Mouse (Mus musculus) B cell, adult 2 months (primary cell): ENCODE measurements around the gene Tmeff1.

Experiments used
- DNase-seq, 2 experiments: peaks; one replicate each; pipeline ENCODE4 v3.0.0; 2022

Tmeff1 gene

DNA sequence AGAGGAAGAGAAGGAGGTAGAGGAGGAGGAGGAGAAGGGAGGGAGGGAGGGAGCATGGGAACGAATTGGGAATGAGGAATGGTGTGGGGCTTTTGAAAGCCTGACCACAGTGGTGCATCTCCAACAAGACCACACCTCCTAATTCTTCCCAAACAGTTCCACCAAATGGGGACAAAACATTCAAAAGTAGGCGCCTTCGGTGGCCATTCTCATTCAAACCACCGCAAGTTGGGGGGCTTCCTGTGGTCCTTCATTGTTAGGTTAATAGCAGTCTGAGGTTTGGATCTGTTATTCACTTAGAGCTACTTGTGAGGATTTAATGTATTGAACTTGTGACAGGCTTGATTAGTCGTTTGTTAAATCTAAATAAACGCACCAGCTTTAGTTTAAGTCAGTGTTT is 40.0 kb downstream of the Tmeff1 start:
- no peak for DNase-seq

DNA sequence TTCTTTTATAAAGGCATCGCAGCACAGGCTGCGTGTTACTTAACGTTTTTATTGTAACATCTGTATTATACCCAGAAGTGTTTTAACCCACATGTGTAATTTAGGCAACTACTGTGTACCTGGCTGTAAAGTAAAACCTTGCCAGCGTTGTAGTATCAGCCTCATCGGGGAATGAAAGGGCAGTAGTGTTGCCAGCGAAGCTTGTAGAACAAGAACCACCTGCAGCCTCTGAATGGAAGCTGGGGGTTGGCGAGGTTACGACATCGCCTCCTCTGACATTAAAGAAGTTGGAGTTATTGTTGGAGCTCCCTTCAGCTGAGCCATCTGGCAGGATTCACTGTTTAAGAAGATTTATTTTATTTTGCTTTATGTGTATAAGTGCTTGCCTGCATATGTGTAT is 40.9 kb downstream of the Tmeff1 start:
- DNase-seq = no peak

DNA sequence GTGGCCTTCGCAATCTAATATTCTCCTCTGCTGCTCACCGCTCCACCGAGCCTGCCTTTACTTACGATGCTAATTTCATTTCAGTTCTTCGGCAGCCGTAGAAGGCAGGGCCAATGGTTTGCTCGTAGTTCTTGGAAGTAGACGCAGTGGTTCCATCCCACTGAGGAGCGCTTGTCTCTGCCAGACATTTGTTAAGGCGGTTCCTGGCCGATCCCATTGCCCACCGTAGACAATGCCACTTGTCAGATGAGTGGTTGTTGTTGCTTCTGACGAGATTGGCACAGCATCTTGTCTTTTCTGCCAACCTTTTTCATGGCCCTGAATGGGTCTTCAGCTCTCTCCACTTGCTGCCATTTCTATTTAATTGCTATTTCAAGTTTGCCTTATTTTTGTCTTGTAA is 44.5 kb downstream of the Tmeff1 start:
- DNase-seq = no peak

DNA sequence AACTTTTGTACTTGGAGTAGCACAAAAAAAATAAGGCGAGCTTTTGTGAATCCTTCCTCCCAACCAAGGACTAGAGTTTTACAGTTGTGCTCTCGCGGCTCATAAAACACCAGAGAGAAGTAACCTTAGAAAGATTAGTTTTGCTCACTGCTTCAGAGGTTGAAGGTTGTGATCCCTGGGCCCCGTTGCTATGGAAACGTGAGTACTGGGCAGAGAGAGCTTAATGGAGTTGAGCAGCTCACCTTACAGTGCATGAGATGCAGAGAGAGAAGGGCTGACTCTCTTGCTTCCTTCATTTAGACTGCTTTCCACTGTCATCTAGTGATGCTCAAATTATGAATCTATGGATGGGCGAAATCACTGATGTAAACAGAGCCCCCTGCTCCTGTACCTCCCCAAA is 48.6 kb downstream of the Tmeff1 start:
- DNase-seq = no peak

DNA sequence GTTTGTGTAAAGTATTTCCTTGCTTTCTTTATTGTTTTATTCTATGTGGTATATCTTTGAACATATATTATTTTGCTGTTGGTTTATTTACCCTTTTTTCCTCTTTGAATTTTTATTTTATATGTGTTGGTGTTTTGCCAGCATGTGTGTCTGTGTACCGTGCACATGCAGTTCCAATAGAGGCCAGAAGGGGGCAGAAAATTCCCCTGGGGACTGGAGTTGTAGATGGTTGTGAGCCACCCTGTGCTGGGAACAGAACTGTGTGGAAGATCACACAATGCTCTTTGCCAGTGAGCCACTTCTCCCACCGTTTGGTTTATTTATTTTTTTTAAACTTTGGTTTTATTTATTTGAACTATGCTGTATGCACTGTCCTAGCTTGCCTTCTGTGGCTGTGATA is 49.1 kb downstream of the Tmeff1 start:
- peak; percentile 30 to 38 for DNase-seq

DNA sequence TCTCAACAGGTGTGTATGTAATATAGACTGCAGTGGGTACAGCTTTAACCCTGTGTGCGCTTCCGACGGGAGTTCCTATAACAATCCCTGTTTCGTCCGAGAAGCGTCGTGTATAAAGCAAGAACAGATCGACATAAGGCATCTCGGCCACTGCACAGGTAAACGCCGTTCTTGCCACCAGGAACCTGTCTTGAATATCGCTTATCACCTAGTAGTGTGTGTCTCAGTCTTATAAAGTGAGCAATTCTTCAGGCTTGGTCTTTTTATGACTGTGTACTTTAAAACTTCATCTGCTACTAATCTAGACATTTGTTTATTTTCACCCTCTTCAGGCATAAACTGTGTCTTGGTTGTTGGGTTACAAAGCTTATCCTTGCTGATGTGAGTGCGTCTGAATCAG is 51.9 kb downstream of the Tmeff1 start:
- no peak for DNase-seq

DNA sequence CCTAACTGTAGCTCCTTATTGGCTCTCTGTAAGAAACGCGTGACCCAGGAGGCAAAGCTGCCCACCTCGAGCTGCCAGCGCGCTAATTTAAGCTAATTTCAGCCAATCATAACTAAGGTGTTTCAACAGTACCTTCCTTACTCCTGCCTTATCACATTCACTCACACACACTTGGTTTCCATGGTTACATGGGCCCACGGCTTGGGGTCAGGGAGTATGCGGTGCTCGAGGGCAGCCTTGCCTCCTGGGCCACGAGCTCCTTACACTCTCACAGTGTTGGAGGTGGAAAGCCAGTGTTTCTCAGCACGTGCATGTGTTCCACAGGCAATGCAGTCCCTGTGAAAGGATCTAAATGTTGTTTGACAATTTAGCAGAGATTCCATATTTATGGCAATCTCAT is 53.2 kb downstream of the Tmeff1 start:
- no peak for DNase-seq

DNA sequence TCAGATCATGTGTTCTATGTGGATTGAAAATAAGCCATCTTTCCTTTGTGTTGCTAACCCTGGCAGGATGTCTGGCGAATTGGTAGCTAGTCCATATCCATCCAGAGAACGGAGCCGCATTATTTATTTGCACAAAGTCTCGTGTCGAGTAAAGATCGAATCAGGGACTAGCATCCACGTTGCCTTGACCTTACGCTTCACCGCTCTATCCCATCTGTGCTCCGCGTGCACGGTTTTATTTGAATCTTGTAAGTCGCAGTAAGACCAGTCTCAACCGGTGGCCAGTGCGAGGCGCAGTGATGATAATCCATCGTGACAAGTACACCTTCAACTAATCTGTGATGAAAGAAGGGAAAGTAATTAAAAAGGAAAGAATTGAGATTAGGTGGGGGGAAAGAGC is 54.5 kb downstream of the Tmeff1 start:
- DNase-seq = no peak

DNA sequence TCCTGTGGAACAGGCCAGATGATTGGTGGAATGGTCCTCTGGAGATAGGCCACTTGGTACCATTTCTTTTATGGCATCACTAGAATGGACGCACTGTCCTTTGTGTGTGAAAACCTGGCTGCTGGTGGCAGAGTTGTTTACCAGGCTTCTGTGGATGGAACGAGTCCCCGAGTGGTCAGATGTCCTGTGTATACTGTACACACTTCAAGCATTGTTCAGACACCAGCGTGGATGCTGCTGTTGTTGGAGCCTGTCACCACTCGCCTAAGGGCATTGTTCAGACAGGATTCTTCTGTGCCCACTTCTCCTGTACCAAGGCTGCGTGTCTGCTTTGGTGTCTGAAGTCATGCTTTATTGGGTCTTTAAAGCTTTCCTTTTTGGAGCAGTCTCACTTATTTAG is 58.8 kb downstream of the Tmeff1 start:
- no peak for DNase-seq

DNA sequence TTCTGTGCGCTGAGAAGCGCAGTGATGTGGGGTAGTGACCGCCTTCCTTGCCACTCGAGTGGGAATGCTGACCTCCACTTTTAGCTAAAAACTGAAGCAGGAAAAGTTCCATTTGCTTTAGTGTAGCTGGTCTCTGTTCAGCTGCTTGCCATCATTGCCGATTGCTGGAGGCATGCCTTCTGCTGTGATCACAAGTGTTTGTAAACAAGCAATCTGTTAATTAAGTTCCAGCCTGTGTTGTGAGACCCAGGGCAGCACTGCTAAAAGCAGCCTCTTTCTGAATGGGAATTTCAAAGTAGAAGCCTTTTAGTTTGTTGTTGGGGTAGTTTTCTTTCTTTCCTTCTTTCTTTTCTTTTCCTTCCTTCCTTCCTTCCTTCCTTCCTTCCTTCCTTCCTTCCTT is 61.2 kb downstream of the Tmeff1 start:
- DNase-seq = no peak

DNA sequence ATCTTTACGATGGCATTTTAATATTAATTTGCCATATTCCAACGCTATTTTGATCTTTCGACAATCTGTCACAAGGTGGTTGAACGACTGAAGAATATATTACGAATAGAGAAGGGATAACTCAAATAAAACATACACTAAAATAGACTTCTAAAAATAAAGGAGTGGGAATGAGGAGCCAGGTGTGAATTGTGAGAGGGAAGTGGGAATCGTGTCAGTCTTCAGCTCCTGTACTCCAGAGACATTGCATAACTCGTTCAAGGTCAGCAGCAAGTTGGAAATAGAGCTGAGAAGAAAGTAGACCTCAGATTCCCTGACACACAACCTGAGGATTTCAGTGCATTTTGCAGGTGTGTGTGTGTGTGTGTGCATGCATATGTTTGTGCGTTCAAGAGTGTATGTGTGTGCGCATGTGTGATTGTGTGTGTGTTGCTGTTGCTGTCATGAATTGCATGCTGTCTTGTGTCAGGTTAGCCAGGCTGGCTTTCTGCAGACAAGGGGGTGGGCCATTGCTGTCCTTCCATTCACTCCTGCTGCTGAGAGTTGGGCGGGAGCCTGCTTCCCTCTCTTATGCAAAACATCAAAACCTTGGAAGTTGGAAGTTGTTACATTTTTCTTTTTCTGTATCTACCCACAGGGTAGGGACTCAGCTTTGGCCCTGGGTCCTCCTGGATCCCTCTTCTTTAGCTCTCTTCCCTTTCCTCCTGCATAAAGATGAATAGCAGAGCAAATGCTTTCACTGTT is 65.8 kb downstream of the Tmeff1 start:
- DNase-seq = no peak

DNA sequence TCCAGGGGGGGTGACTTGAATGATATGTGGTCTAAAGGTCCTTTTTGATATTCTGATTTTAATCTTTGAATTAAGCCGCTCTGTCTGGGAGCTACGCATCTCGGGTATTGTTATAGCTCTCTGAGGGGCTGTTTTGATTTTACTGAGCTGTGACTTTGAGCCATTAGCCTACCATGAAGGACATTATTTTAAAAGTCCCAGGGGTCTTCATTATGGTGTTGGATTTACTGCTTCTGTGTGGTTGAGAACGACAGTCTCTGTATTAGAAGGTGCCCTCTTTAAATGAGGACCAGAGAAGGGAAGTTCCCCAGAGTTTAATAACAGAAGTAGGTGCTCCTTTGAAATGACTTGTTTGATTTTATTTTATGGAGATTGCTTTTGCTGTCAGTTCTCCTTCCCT is 69.1 kb downstream of the Tmeff1 start:
- no peak for DNase-seq

DNA sequence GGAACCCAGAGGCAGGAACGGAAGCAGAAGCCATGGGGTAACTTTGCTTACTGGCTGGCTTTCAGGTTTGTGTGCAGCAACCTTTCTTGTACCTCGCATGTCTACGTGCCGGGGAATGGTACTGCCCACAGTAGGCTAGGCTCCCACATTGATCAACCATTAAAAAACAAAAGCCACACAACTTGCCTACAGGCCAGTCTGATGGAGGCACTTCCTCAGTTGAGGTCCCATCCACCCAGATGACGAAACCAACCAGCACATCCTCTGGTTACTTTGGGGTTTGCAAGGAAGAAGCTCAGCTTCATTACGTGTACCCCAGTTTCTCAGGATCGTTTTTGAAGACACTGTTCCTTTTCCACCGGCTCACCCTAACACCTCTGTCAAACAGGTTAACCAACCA is 71.6 kb downstream of the Tmeff1 start:
- no peak for DNase-seq

DNA sequence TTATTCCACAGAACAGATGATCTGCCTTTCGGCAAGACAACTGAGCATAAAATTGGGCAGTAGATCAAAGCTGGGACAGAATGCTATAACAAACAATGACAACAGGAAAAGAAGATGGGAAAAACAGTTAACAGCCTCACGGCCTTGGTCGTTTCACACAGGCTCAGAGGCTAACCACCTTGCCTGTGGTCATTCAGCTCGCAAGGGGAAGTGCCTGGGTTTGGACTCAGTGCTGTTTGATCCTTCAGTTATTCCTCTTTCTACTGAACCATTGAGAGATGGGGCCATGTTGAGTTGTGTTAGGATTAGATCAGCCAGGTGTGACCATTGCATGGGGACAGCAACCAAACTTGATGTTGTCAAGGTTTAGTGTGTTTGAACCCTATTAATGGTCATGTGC is 75.2 kb downstream of the Tmeff1 start:
- DNase-seq = no peak

DNA sequence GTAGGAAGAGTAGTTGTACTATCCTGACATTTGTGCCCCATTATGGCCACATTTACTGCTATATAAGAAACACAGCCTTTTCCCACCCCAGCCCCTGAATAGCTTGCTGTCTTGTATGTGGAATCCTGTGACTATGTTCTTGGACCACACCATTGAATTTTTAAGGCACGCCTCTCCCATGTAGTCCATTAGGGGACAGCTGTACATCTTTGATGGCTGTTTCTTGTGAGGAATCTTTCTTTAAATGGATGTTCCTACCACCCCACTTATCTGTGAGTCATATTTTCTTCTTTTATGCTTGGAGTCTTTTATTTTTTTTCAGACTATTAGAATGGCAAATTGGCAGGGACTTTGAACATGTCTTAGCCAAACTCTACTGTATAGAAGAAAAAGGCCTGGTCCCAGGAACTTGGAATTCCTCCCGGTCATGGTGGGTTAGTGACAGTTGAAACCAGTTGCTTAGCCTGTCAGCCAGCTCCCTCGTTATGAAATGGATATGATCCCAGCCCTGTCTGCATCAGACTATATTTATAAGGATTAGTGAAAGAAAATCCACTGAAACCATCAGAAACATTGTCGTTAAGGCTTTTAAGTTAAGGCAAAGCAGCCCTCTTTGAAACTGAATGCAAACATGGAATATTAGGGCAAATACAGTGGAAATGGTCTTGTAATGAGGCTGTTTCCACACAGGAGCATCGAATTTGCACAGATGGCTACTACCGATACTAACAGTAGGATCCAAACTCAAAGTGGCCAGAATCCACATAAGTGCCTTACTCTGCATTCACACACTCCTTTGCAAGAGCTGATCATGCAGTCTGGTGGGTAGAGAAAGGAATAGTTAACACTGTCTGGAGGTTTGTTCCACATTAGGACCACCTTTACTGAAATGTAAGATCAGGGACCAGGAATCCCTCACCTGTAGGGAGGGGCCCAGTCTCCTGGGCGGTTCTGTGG is 75.9 kb downstream of the Tmeff1 start:
- DNase-seq = no peak

DNA sequence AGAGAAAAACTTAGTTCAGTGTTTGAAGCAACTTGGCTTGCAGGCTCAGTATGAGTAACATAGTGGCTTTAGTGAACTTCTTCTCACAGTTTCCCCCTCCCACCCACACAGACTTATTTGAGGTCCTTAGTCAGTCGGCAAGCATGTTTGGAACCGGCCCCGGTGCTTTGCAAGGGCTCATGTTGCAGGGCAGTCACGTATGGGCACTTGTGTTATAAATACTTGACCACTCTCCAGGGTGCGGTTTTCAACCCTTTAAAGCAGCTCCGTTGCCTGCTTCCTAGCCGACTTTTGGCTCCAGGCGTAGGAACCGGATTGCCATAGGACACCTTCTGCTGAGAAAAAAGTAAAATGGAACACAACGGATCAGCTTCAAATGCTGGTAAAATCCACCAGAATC is 78.3 kb downstream of the Tmeff1 start, which contains the start of gene Cavin4:
Gene Cavin4 (plus strand): TSS at position 244 of the 400 bp plus-strand sequence.
- no peak for DNase-seq

DNA sequence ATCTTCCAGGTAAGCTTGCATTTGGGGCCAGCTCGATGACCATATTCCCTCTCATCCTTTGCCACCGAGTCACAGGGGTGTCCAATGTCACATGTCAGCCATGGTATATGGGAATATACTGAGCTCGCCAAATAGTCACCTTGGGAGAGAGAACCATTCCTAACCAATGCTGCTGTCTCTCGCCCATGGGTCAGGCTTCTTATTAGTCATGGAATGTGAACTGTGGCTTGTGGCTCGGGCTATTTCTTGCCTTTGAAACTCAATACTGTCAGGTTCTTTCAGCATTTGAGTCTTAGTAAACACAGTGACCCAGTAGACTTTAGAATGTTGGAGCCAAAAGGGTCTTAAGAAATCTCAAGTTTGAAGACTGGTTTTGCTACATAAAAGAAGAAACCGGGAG is 79.0 kb downstream of the Tmeff1 start:
- DNase-seq = no peak

DNA sequence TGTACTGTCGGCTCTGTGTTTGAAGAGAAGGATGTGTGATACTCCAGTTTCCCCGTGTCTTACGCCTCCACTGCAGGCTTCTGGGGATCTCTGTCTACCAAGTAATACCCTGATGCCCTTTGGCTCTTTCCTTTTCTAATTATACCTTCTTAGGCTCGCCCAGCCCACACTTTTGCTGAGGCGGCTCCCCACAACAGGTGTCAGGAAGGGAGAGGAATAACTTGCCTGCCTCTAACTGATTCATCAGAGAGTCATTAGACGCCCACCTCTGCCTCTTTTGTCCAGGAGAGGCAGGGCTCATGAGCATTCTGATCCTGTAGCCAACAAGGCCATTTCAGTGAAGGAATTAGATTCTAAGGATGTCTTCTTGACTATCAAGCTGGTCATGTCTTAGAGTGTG is 82.3 kb downstream of the Tmeff1 start:
- no peak for DNase-seq

DNA sequence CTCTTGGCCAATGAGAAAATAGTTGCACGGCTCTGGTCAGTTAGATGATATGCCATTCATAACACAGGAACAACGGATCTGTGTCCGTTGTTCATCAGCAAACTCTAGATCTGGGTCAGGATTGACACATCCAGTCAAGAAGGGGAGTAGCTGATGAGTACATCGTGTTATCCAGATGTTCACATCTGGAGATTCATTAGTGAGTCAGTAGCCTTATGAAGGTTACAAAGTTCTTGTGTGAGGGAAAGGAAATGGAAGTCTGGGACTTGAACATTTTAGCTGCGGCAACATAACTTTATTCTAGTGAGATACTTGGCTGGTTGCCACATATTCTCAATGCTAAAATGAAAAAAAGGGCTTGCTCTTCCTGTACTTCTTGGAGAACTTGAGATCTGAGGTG is 87.9 kb downstream of the Tmeff1 start:
- no peak for DNase-seq

DNA sequence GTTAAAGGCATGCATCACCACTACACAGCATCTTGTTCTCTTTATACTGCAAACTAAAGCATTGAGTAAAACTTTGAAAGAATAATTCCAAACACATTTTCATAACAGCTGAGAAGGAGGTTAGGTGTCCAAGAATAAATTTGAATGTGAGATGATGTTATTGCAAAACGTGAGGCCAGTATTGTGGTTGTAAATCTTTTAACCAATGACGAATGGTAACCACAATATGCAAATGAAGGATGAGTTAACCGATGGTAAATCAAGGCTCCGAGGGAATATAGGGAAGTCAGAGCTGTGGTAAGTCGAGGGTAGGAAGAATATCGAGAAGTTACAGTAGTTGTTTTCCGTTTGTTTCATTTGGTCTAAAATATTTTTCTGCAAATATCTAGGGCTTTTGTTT is 89.4 kb downstream of the Tmeff1 start:
- DNase-seq = no peak

DNA sequence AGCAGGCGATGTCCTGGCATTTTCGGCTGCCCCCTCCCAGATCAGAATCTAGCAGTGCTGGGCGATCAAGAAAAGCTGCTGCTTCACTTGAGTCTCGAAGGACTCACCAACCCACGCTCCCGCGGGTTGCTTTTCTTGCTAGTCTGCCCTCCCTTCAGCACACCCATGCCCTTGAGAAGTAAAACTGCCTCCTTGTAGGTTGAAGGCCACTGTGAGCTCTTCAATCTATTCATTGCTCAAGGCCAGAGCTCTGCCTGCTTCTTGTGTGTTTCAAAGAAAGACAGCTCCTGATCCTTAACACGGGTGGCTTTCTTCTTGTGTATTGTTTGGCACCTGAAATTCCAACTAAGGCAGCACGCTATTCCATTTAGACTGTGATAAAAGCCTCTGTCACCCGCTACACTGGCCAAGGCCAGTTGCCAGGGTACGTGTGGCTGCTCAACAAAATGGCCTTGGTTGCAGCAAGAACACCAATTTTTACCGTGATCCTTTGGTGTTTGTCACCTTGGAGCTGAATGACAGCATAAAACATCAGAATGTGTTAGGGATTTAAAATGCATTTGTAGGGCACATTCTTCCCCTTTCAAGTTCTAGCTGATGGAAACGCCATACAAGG is 91.7 kb downstream of the Tmeff1 start:
- no peak for DNase-seq

DNA sequence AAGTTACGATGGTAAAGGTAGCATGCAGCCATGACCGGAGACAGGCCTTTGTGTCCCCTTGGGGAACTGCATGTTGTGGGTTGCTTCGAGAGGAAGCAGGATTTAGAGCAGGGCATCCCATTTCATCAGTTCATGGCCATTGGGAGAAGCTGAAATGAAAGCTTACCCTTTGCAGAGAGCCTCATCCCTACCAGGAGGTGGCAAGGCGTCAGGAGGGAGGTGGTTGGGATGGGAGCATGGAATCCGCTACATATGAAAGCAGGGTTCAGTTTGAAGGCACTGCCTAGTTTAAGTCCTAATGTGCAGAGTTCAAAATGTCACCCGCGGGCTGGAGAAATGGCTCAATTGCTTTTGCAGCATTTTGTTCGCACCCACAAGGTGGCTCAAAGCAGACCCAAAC is 92.3 kb downstream of the Tmeff1 start:
- DNase-seq = no peak

DNA sequence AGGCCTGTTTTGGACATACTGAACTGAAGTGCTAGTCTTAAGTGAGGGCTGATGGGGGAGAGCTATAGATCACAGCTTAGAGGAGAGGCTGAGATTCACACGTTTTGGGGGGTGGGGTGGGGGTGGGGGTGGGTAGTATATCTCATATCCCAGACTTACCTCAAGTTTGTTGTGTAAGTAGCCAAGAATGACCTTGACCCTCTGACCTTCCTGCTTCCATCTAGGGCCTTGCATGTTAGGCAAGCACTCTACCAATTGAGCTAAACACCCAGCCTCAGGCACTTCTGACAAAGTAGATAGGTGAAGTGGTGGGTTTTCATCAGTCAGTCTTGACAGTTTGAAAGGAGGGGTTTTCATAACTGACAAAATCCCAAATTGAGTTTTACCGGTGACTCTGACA is 92.8 kb downstream of the Tmeff1 start:
- DNase-seq = no peak

DNA sequence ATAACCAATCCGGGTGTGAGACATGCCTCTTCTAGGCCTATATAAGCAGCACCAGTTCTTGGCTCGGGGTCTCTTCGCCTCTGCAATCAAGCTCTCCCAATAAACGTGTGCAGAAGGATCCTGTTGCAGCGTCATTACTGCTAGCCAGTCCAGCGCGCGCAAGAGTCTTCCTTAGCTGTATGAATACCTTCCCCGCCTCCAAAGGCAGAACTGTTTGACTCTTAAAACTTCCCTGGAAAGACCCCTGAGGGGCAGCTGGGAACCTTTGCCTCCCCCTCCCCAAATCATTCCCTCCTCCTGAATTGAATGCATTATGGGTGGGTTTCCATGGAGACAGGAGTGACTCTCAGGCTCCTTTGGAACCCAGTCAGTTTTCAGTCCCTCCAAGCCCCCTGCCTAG is 93.8 kb downstream of the Tmeff1 start:
- no peak for DNase-seq
